Mouse (Mus musculus) spleen, adult 12 weeks (tissue): ENCODE results near the gene Iqca.

Experiments used
- DNase-seq: peaks from one replicate; pipeline ENCODE4 v3.0.0; 2022; ENCODE audit warnings: low spot score

Iqca gene

DNA sequence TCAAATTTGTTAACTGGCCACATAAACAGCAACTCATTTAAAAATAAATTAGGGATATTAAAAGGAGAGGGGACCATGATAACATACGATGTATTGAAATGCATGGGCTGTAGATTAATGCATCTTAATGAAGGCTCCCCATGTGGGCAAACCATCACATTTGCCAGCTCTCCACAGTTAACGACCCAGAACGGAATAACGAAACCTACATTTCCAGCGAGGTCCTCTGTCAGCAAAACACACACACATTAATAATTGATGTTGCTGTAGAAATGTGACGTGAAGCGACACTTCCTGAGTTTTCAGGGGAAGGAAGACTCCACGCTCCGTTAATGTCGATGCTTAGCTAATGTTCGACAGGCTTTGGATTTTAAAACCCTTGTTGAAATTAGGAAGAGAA is 20.8 kb downstream of the Iqca start:
- no peak for DNase-seq

DNA sequence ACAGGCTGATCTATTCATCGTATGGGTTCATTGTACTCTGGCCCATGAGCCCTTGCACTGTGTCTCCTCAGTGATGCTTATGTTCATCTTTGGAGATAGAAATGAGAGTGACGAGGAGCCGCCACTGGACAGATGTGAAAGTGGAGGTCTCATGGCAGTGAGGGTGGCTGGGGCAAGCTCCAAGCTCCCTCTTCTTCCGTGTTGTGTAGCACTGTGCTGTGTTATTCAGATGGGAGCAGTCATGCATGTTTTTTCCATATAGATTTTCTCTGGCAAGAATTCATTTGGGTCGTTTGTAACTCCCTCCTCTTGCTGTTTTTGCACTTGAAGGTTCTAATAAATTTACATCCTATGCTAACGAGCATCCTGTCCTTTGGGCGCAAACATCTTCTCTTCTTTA is 21.2 kb downstream of the Iqca start:
- DNase-seq = no peak

DNA sequence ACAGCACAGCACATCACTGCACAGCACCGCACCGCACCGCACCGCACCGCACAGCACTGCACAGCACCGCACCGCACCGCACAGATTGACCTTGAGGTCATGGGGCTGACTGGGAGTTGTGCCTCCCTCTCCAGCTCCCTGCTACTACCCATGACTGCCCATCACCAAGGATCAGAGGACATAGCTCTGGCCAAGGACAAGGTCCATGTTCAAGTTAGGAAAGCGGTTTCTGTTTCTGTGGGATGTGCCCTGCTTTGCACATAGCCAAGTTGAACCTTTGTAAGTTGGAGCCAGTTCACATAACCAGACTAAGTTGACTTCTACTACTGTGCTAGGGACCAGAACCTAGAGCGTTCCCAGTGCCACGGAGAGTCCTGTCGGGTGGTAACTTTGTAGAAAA is 28.6 kb downstream of the Iqca start:
- no peak for DNase-seq

DNA sequence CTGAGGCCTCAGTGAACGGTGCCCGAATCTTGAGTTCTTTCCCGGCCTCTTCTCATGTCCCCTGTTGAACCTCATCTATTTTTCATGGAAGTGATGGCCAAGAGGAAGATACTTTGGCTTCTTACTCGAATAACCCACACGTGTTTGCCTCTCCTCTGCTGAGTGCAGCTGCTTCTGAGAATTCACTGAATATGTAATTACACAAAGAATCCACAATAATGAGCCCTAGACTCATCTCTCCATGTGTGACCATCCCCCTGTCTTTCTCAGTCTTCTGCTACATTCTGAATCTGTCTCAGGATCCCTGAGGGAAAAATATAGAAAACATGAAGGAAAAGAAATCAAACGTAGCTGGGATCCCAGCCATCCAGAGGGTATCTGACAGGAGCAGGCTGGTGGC is 32.5 kb downstream of the Iqca start:
- no peak for DNase-seq

DNA sequence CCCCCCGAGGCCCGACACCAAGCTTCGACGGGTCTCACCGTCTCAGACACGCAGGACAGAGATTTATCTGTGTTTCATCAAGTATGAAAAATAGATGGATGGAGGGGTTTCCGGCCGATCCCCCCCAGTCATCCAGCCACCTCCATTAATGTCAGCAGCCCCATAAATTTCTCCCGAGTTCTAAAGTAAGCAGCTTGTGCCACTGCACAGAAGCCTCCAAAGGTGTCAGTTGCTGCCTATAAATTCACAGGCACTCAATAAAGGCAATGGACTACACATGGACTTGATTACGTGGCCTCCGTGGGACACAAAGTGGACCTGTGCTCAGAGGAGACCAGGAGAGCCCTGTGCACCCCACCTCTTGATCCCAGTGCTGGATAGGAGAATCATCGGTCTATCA is 34.0 kb downstream of the Iqca start:
- DNase-seq = no peak

DNA sequence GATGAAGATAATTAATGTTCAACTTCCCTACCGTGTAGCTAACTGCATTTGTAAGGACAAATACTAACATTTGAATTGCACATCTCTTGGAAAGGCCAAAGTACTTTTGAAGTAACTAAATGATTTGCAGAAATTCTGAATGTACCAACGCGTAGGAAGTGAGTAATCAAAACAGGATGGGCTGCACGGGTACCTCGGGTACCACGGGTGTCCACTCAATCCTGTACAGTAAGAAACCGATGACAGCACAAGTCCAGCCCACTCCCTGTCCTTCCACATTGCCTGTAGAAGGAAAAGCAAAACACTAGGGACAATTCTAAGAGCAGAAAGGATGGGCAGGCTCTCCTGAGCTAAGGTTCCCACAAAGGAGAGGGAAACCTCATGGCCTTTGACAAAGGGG is 36.0 kb downstream of the Iqca start:
- DNase-seq = no peak

DNA sequence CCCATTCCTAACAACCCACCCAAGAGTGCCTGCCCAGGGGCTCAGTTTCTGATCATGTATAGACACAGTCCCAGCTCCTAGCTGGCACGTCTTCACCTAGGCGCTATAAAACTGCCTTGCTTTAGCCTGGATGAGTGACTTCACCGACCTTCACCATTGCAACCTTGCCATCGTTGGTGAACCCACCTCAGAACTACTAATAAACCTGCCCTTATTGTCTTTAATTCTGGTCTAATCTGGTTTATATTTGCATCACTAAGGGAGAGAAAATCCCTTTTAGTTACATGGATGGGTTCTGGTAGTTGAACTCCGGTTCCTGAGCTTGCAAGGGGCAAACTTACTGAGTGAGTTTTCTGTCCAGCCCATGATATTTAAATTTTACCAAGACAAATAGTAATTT is 38.6 kb downstream of the Iqca start:
- DNase-seq = no peak

DNA sequence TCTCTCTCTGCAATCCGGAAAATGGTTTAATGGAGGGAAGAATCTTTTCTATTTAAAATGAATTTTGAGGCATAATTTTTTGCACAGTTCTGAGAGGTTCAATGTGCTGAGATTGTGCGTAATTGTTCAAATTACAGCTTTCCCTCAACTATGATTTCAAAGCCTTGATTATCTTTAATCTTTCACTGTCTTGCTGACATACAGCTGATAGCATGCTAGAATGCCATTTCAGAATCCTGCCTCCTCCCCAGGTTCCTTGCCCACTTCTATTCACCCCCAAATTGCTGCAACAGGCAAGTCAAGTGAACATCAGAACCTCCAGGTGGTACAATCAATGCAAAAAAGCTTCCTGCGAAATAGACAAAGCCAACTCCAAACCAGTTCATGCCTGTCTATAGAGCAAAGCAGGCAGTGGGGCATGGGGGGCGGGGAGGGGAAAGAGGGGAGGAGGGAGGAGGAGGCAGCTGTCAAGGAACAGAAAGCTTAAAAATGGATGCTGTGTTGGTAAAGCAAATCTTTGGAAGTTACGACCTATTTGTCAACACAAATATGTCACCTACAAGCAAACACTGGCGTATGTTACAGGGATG is 39.5 kb downstream of the Iqca start:
- DNase-seq = no peak

DNA sequence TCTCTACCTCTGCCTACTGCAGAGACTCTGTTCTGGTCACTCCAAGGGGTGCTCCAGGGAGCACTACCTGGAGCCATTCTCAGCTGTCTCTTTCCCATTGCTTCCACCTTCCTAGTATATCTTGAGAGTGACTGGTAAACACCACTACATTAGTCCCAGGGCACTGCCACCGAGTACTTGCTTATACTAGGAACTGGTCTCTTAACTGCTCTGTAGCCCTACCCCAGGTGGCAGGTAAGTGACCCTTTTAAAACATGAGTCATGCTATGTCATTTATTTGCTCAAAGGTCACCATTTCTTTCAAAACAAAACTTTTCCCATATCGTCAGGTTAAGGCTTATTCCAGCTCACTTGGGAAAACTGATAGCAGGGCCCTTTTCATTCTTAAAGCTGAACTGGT is 40.5 kb downstream of the Iqca start:
- no peak for DNase-seq

DNA sequence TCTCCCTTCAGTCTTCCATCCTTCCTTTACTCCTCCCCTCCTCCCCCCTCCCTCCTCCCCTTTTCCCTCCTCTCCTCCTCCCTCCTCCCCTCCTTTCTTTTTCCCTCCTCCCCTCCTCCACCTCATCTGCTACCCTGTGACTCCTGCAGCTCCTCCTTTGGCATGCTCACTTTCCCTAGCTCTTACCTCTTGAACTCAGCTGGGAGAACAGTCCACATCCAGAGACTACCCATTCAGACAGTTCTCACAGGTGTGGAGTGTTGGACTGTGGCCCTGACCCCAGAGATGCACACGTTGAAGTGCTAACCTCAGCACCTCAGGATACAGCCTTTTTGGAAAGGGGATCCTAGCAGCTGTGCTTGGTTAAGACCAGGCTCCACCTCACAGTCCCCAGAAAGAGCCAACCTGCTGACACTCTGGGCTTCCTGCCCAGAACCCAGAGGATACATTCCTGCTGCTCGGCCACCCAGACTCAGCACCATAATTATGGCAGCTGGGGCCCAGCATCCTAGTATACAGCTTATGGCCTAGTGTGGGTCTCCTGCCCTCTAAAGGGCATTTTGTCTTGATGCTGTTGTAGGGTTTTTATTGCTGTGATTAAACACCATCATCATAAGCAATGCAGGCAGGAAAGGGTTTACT is 41.9 kb downstream of the Iqca start:
- DNase-seq = no peak

DNA sequence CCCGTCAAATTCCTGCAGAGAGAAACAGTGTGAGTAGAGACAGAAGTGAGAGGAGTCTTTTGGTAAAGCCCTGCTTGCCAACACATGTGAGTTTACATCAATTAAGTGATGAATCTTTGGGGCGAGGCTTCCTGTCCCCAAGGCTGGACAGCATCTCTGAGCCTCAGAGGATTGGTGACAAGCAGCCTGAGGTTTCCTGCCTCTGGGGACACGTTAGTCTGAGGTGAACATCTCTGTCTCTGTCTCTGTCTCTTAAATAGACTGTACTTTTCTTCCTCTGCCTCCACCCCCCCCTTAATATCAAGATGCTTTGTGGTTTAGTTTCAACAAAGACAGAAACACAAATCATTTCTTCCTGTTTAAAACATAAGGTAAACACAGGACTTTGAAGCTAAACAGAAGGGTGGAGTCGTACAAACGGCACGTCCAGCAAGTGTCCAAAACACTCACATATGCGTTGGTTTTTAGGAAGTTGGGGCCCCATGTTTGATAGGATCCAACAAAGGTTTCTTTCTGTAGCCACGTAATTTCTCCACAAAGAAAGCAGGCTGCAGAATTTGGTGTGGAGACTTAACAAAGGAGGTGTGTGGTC is 49.2 kb downstream of the Iqca start:
- no peak for DNase-seq

DNA sequence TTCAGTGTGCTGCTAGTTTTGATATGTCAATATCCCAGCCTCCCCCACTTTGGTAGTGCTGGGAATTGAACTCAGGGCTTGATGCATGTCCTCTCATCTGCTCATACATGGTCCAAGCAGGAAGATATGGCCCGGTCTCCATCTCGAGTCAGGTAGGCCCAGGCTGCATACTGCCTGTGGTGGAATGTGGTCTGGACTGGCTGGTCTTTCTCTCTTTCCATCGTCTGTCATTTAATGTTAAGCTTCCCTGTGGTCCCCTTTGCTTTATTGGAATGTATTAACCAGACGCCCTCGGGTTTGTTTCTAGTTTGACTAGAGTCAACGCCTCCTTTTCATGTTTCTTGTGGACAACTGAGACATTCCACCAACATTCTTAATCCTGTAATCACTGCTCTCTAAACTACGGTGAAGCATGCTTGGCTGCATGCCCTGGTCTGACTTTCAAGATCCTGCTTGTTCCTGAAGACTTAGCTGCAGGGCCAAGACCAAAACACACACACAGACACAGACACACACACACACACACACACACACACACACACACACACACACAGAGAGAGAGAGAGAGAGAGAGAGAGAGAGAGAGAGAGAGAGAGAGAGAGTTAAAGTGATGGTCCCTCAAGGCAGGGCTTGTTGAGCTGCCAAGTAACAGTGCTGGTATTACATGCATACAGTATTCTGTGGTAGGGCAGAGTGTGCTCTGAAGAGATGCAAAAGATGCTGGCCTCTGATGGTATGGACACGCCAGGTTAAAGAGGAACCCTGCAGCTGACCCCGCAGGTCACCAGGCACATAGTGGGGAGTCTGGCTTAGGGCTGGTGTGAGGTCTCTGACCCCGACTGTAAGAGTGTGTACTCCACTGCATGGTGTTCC is 52.6 kb downstream of the Iqca start:
- DNase-seq = no peak

DNA sequence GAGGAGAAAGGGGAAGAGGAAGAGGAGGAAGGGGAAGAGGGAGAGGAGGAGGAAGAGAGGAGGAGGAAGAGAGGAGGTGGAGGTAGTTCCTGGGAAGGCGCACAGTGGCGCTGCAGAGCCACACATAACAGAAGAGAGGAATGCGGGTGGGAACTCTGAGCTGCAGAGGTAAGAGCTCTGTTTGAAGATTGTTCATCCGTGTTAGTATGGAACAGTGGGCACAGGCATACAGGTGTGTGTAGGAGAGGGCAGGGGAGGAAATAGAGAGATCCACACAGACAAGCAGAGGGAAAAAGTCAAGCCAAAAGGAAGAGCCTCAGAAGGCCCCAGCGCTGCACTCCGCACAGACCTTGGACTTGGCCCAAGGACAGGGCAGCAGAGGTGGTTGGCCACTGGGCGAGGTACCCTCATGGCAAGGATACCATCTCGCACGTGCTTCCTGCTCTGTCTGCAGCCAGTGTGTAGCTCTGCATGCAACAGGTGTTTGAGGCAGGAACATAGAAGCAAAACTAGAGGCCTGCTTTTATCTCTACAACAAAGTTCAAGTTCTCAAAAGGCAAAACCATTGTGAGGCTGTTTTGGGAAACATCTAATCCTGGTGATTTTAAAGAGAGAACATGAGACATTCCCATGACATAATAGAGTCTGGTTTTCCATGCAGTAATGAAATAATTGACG is 60.2 kb downstream of the Iqca start:
- DNase-seq = no peak

DNA sequence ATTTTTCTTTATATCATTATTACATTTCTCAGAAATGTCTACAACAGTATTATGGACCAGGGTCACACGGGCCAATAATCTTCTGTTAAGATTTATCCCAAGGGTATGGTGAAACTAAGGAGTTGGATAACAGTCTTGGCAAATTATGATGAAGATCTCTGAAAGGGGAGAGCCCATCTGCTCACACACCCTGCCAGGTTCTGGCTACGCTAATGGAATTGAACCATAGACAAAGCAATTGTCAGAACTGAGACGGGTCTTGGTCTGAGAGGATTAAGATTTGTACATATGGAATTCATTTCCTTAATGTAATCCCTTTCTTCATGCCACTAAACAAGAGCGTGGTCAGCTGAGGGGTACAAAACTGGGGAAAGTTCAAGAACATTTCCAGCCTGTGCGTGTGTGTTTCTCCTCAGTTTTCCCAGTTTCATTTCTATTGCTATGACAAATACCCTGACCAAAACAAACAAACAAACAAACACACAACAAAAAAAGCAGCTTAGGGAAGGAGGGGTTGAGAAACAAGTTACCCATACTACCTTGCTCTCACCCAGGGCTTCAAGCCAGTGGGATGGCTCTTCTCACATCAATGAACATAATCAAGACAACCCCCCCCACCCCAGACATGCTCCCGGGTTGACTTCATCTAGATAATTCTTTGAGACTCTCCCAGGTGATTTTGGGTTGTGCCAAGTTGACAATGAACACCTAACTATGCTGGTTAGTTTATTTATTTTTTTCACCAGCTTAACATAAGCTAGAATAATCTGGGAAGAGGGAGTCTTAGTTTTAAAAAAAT is 64.8 kb downstream of the Iqca start:
- no peak for DNase-seq

DNA sequence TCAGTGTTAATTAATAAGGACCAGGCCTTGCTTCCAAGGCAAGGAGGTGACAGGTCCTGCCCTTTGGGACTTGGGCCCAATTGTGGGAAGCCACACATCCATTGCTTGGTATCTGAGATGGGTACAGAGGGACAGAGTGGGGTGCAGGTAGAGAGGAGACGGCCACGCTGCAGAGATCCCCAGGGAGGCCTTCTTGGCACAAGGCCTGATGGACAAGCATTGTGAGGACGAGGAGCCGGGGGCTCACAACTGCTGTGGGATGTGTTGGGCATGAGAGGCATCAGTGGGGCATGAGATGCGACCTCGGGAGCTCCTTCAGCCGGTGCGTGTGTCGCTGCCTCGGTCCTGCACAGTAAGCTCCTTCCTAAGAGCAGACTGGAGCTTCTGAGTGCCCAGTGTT is 66.7 kb downstream of the Iqca start:
- DNase-seq = no peak

DNA sequence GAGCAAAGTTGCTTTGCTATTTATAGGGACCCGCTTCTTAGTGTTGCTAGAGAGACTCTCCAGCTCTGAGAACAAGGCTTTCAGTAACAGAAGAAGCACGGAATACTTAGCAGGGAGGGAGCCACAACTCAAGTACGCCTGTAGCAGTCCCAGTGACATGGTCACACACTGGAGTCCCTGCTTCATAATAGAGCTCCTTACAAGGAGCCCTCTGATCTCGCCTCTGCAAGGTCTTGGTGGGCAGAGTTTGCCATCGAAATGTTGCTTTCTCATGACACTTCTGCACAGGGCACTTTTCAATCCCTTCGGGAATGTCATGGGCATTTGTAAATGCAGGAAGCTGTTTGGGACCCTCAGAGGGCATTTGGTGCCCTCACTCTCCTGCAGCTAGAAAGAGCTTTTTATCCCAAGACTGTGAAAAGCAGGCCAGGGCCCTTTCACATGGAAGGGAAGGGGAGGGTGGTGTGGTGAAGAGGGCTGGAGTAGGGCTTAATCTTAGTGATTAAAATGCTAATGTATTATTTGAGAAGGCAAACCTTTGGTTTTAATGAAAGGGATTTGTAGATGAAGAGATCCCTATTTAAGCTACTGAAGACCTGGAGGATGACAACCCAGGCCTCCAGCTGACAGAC is 67.6 kb downstream of the Iqca start:
- DNase-seq = no peak

DNA sequence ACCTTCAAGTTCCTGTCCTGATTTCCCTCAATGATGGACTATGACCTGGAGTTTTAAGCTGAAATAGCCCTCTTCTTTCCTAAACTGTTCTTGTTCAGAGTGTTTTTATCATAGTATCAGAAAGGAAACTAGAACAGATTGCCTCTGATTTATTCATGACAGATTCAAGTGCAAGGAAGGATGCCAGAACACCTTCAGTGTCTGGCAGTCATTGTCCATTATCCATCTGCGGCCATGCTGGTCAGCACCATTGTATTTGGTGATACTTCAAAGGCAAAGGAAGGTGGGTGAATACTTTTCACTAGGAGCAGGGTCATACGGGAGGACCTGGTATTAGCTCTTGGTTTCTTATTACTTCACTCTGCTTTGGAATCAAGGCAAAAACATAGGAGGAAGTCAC is 76.9 kb downstream of the Iqca start:
- DNase-seq = no peak

DNA sequence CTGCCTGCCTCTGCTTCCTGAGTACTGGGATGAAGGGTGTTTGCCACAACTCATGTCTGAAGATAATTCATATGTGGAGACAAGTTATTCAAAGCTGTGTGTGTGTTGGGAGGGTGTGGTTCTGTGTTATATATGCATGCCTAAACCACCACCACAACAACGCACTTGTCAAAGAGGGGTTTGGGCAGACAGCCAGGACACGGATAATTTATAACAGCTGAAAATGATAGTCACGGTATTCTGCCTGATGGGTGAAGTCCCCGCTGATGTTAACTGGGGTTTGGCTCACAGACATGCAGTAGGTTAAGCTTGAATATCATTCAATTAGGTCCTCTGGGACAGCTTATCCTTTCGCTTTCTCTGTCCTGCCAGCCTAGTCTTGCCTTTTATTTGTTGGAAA is 78.4 kb downstream of the Iqca start:
- no peak for DNase-seq

DNA sequence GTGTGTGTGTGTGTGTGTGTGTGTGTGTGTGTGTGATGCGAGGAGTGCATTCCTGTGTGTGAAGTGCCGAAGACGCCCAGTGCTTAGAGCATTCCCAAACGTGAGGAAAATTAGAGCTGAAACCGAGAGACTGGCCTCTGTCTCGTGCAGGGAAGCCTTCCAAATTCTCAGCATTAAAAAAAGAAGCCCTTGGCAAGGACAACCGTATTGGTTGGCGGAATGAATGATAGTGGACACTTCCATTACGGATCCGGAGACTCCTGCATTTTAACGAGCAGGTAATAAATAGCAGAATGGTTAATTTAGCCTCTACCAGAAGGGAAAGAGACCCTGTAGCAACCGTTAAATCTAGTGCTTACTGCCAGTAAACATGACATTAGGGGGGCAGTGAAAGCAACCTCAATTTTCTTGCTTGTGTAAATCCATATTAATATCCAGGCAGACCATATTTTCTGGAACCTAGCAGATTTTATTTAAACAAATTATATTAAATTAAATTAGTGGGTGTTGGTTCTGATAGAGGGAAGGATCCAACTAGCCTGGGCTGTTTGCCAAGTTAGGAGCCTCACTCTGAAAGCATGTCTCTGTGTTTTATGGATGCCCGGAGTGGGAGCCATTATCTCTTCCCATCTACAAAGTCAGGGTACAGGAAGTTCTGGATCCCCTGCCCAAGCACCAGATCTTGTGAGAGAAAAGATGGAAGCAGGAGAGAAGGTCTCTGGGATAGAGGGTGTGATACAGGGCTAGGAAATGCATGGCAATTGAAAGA is 81.2 kb downstream of the Iqca start:
- no peak for DNase-seq

DNA sequence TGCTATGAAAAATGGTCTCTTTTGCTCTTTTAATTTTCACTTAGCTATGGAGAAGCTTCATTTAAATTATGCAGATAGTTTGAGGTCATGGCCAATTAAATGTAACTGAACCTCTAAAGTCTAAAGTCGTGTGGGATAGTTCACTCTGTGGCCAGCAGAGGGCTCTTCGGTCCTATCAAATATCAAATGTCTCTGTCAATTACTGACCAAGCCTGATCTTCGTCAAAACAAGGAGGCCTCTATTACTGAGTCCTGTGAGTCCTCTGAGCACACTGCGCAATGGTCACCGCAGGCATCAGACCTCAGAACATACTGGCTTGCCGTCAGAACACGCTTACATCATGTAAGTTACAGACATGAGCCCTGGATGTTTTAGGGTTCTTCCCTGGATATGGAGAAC is 92.6 kb downstream of the Iqca start:
- DNase-seq = no peak
